Mouse (Mus musculus) kidney, embryonic 16.5 days (tissue): ENCODE results near the gene Emsy. TPM values are rescaled to one million over a fixed set of nuclear protein-coding genes. Genes with fewer than 3 reads are reported as not detected.

Source experiments
- ATAC-seq: fragments of 200-750 bp; cut with Nextera tagmentation; 2 replicates; pipeline ENCODE4 v1.8.0; 2017; ENCODE audit warnings: moderate TSS enrichment; ENCODE audit not compliant: low FRiP score, low TSS enrichment
- H3K27ac ChIP-seq: fragments of 300-500 bp; sonication (generic); 2 replicates; pipeline ENCODE4 v1.5.1; 2014; ENCODE audit warnings: low read length
- H3K27me3 ChIP-seq: fragments of 300-500 bp; sonication (generic); 2 replicates; pipeline ENCODE4 v1.6.1; 2014; ENCODE audit warnings: low read length, control low read depth, mixed read lengths; ENCODE audit not compliant: insufficient read depth
- H3K36me3 ChIP-seq: fragments of 300-500 bp; sonication (generic); 2 replicates; pipeline ENCODE4 v1.6.1; 2014; ENCODE audit warnings: low read length, control low read depth, mixed read lengths; ENCODE audit not compliant: insufficient read depth
- H3K4me1 ChIP-seq: fragments of 300-500 bp; sonication (generic); 2 replicates; pipeline ENCODE4 v1.6.1; 2014; ENCODE audit warnings: low read length, control low read depth, mixed read lengths; ENCODE audit not compliant: insufficient read depth
- H3K4me2 ChIP-seq: fragments of 300-500 bp; sonication (generic); replicated peaks from 2 replicates; pipeline ENCODE4 v1.6.1; 2014; ENCODE audit warnings: low read depth, low read length
- H3K4me3 ChIP-seq: fragments of 300-500 bp; sonication (generic); 2 replicates; pipeline ENCODE4 v1.5.1; 2014; ENCODE audit warnings: mild to moderate bottlenecking, low read length
- H3K9ac ChIP-seq: fragments of 300-500 bp; sonication (generic); replicated peaks from 2 replicates; pipeline ENCODE4 v1.6.1; 2014; ENCODE audit warnings: low read length
- H3K9me3 ChIP-seq: fragments of 300-500 bp; sonication (generic); 2 replicates; pipeline ENCODE4 v1.6.1; 2016; ENCODE audit warnings: low read length, control low read depth
- WGBS: fragments of 180-500 bp; shearing (Covaris S2); extraction: QIAGEN DNeasy Blood & Tissue Kit; methylation state at CpG from one replicate; pipeline ENCODE4 v1.1.7; 2014; 5-methylcytosine and 5-hydroxymethylcytosine counted together
- polyA plus RNA-seq: library from polyadenylated mRNA; unstranded; fragments of >200 nt; fragmentation: Nextera tagmentation; extraction: Ambion mirVana; gene quantifications from 2 replicates; pipeline ENCODE4 v1.2.1, GENCODE M21; 2015

The Emsy gene
- polyA plus RNA-seq, 1 experiment from 2014 or later = 29.1 TPM

DNA sequence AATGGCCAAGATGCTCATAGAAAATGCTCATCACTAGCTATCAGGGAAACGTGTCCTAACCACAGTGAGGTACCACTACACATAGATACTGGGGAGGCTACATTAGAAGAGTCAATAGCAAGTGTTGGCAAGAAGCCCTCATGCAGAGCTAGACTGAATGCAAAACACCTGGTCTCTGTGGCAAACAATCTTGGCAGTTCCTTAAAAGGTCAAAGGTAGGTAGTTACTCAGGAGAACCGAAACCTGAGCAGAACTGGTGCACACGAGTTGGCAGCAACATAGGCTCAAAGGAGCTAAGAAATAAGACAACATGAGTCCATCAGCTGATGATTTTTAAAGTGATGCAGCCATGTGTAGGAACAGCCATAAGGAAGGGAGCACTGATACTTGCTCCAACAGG, 70.3 kb downstream of the Emsy start:
- Histone ChIP-seq H3K27me3 (no peaks in the 10 kb centered on the region), H3K4me3 (no peak overlapping the region), H3K9me3 (no peaks in the 10 kb centered on the region), H3K36me3 (0 out of 2 replicates have a peak, but pooled peaks cover 9% of the 10 kb centered on the region), H3K4me2 (no peak overlapping the region), H3K27ac (no peak overlapping the region), H3K4me1 (no peaks in the 10 kb centered on the region), H3K9ac (no peak overlapping the region)
- 59% methylated on average over 3 of the region's 3 CpGs for WGBS
- no peak for ATAC-seq

- no peak overlapping the region for H3K4me2 ChIP-seq
- no peak overlapping the region for H3K9ac ChIP-seq
- H3K27ac ChIP-seq = no peak overlapping the region
- H3K36me3 ChIP-seq = 0 out of 2 replicates have a peak, but pooled peaks cover 2% of the 10 kb centered on the region
- H3K27me3 ChIP-seq = no peaks in the 10 kb centered on the region
- WGBS = 58% methylated on average over 3 of the region's 3 CpGs
- no peak for ATAC-seq
- H3K4me3 ChIP-seq = no peak overlapping the region
- no peaks in the 10 kb centered on the region for H3K9me3 ChIP-seq
- no peaks in the 10 kb centered on the region for H3K4me1 ChIP-seq
These were observed 72.0 kb downstream of the Emsy start for GRCm38 (mm10) chr7:98584555-98584954.

DNA sequence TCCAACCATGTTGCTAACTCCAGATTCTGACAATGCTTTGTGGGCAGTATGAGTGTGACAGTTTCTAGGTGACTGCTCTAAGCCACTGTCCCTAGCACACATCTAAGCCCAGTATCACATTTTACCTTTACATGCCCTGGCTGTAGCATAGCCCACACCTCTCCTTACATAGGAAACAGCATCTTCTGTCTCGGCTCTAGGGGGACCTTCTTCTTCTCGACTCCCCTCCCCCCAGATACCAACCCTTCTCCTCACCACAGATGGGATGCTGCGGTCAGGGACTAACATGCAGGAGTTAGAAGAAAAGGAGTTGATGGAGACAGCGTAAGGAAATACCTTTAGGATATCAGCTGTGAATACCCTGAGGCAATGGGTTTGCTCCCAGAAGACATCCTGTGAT, 75.3 kb downstream of the Emsy start:
- Histone ChIP-seq H3K27ac (no peak overlapping the region), H3K9ac (no peak overlapping the region), H3K36me3 (no peaks in the 10 kb centered on the region), H3K9me3 (no peaks in the 10 kb centered on the region), H3K4me1 (no peaks in the 10 kb centered on the region), H3K27me3 (no peaks in the 10 kb centered on the region), H3K4me2 (no peak overlapping the region), H3K4me3 (no peak overlapping the region)
- WGBS = 73% methylated on average over 4 of the region's 4 CpGs
- no peak for ATAC-seq

DNA sequence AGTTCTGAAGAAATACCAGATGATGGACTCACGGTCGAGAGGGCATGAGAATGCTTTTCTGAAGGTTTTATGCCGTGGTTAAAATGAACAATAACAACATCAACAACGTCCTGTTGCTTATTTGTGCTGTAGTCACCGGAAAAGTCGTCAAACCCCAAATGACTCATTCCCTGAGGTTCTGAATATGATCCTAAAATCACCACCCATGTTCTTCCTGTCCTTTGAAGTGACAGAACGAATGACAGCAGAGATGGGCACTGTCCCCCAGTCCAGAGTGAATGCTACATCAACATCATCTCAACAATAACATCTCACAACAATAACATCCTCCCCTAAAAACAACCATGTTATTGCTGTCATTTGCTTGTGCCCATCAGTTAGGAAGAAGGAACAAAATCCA, 76.1 kb downstream of the Emsy start:
- Histone ChIP-seq H3K4me2 (no peak overlapping the region), H3K27me3 (no peaks in the 10 kb centered on the region), H3K36me3 (no peaks in the 10 kb centered on the region), H3K9me3 (no peaks in the 10 kb centered on the region), H3K9ac (no peak overlapping the region), H3K4me1 (no peaks in the 10 kb centered on the region), H3K27ac (no peak overlapping the region), H3K4me3 (no peak overlapping the region)
- no peak for ATAC-seq
- 54% methylated on average over 7 of the region's 7 CpGs for WGBS

DNA sequence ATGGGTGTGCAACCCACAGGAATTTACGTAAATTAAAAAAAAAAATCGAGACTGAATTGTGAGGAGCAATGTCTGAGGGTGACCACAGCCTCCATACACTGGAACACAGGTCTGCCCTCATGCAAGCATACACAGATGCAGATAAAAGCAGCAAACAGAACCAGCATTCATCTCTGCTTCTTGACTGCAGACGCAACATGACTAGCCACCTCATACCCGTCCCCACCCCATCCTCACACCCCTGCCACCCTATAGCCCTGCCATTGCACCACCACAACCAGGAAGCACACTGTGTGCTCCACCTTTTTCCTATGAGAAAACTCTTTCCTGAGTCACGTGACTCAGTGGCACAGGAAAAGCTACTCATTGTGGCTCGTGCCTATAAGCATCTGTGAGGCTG, 76.9 kb downstream of the Emsy start:
- H3K4me2 ChIP-seq = no peak overlapping the region
- H3K9me3 ChIP-seq = no peaks in the 10 kb centered on the region
- no peak for ATAC-seq
- no peak overlapping the region for H3K9ac ChIP-seq
- H3K27me3 ChIP-seq = no peaks in the 10 kb centered on the region
- H3K4me1 ChIP-seq = peaks cover 3% of the 10 kb centered on the region
- no peak overlapping the region for H3K4me3 ChIP-seq
- WGBS = 72% methylated on average over 6 of the region's 6 CpGs
- H3K36me3 ChIP-seq = no peaks in the 10 kb centered on the region
- H3K27ac ChIP-seq = no peak overlapping the region

GRCm38 (mm10) chr7:98577461-98577860, 79.1 kb downstream of the Emsy start:
- no peaks in the 10 kb centered on the region for H3K9me3 ChIP-seq
- peaks cover 26% of the 10 kb centered on the region for H3K4me1 ChIP-seq
- H3K9ac ChIP-seq = no peak overlapping the region
- H3K4me2 ChIP-seq = no peak overlapping the region
- H3K36me3 ChIP-seq = no peaks in the 10 kb centered on the region
- no peak overlapping the region for H3K4me3 ChIP-seq
- no peak overlapping the region for H3K27ac ChIP-seq
- no peak for ATAC-seq
- no peaks in the 10 kb centered on the region for H3K27me3 ChIP-seq
- 92% methylated on average over 1 of the region's 1 CpGs for WGBS

- Histone ChIP-seq H3K27ac (no peak overlapping the region), H3K4me3 (no peak overlapping the region), H3K9me3 (no peaks in the 10 kb centered on the region), H3K4me2 (no peak overlapping the region), H3K36me3 (no peaks in the 10 kb centered on the region), H3K4me1 (peaks cover 43% of the 10 kb centered on the region), H3K27me3 (no peaks in the 10 kb centered on the region), H3K9ac (no peak overlapping the region)
- 95% methylated on average over 3 of the region's 3 CpGs for WGBS
- no peak for ATAC-seq
These were observed 80.8 kb downstream of the Emsy start for GRCm38 (mm10) chr7:98575651-98576239.

GRCm38 (mm10) chr7:98574771-98575191, 81.8 kb downstream of the Emsy start:
- Histone ChIP-seq H3K27me3 (no peaks in the 10 kb centered on the region), H3K27ac (peak overlapping the region; percentile 97), H3K4me1 (peaks cover 43% of the 10 kb centered on the region), H3K9ac (no peak overlapping the region), H3K4me3 (no peak overlapping the region), H3K9me3 (no peaks in the 10 kb centered on the region), H3K4me2 (no peak overlapping the region), H3K36me3 (no peaks in the 10 kb centered on the region)
- ATAC-seq = no peak
- WGBS = 75% methylated on average over 2 of the region's 2 CpGs

- peak overlapping the region; percentile 97 for H3K27ac ChIP-seq
- peaks cover 43% of the 10 kb centered on the region for H3K4me1 ChIP-seq
- no peak for ATAC-seq
- no peaks in the 10 kb centered on the region for H3K27me3 ChIP-seq
- WGBS = 94% methylated on average over 7 of the region's 7 CpGs
- no peaks in the 10 kb centered on the region for H3K36me3 ChIP-seq
- H3K4me2 ChIP-seq = no peak overlapping the region
- no peak overlapping the region for H3K4me3 ChIP-seq
- H3K9ac ChIP-seq = no peak overlapping the region
- H3K9me3 ChIP-seq = no peaks in the 10 kb centered on the region
These were observed 82.3 kb downstream of the Emsy start for GRCm38 (mm10) chr7:98574271-98574670.

DNA sequence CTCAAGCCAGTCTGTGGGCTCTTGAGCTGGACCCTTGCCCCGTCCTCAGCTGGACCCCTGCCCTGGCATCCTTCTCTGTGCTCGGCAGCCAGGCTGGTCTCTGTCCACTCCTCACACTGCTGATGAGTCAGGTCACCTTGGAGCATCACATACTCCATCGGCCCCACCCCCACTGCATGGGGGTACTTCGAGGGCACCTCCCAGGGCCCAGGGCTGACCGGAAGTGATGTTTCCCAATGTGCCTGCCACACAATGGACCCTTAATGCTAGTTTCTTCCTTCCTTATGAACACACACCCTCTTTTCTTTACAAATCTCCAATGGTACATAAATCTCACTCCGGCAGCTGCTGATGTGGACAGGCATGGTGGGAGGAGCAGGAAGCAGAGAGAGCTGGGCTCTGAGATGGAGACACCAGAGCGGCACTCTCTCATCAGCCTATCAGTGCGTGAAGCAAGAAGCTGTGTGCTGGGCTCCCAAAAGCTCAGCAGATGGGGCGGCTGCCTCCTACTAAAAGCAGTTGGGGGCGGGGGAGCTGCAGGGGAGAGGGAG, 83.3 kb downstream of the Emsy start:
- no peak overlapping the region for H3K4me3 ChIP-seq
- H3K4me1 ChIP-seq = peaks cover 43% of the 10 kb centered on the region
- 0 out of 2 replicates have a peak overlapping the region, but pooled peaks have one; percentile 26 for H3K9ac ChIP-seq
- H3K36me3 ChIP-seq = no peaks in the 10 kb centered on the region
- no peaks in the 10 kb centered on the region for H3K27me3 ChIP-seq
- 23% methylated on average over 10 of the region's 10 CpGs for WGBS
- ATAC-seq = peak; percentile 90
- H3K27ac ChIP-seq = peak overlapping the region; percentile 97
- H3K9me3 ChIP-seq = no peaks in the 10 kb centered on the region
- H3K4me2 ChIP-seq = no peak overlapping the region
